Mouse (Mus musculus) adrenal gland (tissue): ENCODE data around the gene Treml1.
"Not testable (repeated sequence)": the region's sequence is repeated elsewhere in the genome, so short reads cannot be mapped to it uniquely, and the experiment has no call there.

Source experiments
- intact Hi-C: fragments of 180-260 bp; cut with DNase I; formaldehyde crosslinking; loops from one replicate; pipeline ENCODE4 v1.15.1; 2025
- long read RNA-seq, 2 experiments: library from polyadenylated mRNA; unstranded; transcript quantifications; one replicate each; pipeline ENCODE4 v2.0.0; 2020; ENCODE audit warnings: borderline replicate concordance in 1 of 2; ENCODE audit not compliant: insufficient replicate concordance in 1 of 2

The Treml1 gene
- long read RNA-seq, experiment 1 = 0 reads
- long read RNA-seq, experiment 2 = 0 reads

DNA sequence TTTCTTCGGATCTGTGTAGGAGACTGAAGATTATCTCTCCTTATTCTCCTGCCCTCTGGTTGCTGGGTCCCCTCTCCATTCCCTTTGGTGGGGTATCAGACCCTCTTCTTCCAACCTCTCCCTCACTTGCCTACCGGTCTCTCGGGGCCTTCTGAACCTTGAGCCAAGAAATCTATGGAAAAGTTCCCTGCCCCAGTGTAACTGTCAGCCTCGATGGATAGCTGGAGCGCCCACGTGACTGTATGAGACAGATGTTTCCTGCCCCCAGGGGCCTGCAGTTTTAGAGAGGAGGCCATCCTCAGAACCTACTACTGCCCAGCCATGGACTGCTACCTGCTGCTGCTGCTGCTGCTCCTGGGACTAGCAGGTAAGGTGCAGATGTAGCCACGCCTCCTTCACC, at the start of gene Treml1:
Treml1 (plus strand) TSS at position 301 of the 400 bp plus-strand sequence.
- intact Hi-C loops = no loop called here

DNA sequence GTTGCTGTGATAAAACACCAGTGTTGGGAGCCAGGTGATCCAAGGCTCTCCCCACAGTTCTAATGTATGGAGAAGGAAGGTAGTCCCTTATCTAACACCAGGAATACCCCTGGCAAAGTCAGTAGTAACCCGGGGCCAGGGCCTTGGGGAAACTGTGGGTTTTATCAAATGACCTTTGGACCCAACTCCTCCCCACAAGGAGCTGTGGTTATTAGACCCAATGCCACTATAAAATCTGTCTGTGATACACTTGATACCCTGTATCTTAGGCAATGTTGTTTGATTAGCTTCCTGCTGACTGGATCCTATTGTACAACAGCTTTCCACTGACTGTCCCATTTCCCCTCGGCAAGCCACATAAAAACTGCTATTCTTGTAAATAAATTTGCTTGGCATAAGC, 47.6 kb upstream of the Treml1 start:
- intact Hi-C loops = no loop called here

DNA sequence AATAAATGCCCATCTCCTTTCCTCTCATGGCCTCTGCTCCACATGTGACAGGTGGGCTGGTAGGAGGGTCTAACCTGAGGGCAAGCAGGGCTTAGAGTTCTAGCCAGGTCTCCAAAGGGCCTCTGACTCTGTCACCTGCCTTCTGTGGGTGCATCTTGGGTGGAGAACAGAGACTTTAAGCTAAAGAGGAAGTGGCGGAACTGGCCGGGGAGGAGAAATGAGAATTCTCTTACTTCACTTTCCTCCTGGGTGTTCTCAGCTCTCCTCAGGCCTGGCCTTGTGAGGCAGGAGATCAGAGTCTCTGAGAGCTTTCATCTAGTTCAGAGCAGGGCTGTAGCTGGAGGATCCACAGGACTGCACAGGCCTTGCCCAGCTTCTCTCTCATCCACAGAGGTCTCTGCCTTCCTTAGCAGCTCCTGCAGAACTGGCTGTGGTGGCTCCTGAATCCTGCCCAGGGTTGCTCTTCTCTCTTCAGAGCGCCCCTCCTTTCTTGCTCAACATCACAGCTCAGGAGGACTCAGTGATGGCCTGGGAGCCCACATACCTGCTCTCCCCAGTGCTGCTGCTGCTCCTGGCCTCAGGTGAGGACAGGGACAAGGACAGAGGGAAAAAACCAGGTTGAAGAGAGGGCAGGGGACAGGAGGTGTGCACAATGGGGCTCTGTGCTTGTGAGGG, 43.7 kb upstream of the Treml1 start, which contains the start of gene B430306N03Rik:
B430306N03Rik (plus strand) TSS at position 237 of the 675 bp plus-strand sequence.
- intact Hi-C loops = not testable (repeated sequence)

DNA sequence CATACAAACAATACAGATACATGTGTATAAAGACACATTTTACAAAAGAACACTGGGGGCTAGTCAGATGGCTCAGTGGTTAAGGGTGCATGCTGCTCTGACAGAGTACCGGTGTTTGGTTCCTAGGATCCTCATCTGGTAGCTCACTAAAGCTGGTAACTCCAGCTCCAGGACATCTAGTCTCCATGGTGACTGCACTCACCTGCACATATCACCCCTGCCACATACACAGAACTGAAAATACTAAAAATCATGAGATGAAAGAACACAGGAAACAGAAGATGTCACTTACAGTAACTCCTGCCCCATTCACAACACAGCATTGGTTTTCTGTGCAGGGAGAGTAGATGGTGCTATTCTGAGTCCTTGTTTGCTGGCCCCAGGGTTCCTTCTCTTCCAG, 41.0 kb upstream of the Treml1 start:
- intact Hi-C loops = no loop called here

DNA sequence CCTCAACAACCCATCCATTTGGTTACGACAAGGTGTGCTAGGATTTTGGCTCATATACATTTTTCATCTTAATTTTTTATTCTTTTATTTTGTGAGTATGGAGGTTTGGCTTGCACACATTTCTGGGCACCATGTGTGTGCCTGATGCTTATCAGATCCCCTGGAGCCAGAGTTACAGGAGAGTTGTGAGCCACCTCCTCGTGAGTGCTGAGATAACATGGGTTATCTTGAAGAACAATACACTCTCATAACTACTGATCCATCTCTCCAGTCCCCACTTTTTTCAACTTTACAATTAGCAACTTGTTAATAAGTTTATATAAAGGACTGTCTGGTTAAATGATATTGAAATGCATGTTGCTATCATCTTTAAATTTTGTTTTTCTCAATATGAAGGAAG, 38.4 kb upstream of the Treml1 start:
- intact Hi-C loops = no loop called here

DNA sequence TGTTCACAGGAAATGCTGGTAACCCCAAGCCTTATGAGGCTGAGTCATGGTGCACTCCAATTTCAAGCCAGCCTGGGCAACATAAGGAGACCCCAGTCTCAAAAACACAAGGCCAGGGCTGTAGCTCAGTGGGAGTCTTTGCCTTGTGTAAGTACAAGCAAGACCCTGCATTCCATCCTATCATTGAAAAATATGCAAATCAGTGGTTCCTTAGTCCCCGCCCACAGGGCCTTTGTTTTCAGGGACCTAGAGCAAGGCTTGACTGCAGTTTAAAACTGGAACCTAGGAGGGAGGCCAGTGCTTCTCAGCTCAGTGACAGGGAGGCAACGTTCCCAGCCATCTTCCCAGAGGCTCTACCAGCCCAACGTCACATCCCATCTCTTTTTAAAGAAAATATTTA, 36.5 kb upstream of the Treml1 start:
- intact Hi-C loops = no loop called here

DNA sequence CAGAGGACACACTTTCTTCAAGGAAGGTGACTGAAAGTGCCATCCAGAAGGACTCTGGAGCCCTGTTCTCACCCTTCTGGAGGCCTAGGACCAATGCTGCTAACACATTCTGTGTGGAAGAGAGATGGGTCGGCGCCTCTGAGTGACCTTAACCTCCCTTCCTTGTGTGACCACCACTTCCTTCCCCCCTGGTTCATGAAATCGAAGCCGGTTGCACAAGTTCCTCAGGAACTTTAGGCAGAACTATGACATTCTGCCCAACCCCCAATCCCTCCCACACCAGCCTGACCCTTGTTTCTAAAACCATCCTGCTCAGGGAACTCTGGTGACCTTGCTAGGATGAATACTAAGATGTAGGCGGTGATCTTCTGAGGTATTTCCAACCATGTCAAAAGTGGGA, 35.5 kb upstream of the Treml1 start:
- intact Hi-C loops = no loop called here

DNA sequence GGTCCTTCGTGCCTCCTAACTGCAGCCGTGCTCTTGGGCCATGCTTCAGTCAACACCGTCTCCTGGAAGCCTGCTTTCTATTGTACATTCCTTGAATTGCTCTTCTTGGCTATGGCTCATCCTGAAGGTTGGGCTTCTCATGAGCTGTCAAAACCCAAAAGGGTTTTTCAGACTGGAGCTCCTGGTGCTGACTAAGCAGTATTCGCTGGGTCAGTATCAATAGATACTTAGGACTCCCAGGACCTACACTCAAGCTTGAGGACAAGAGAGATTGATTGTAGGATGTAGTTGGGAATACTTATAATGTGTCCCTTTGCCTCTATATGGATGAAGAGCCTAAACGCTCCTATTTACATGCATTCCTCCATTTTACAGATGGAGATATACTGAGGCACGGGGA, 34.6 kb upstream of the Treml1 start:
- intact Hi-C loops = no loop called here

DNA sequence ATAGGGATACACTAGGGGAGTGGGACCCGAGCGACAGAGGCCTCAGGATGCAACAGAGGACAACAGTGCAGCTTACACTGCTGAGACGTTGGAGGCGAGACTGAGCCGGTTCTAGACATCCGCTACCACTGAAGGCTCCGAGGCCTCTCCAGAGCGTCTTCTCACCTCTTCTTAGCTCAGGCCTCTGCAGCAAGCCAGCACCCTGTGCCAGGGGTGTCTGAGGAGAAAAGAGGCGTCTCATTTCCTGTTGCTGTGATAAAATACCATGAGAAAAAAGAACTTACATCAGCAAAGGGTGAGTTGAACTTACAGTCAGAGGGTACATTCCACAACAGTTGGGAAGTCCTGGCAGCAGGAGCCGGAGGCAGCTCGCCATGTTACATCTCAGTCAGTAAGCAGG, 34.1 kb upstream of the Treml1 start:
- intact Hi-C loops = no loop called here

DNA sequence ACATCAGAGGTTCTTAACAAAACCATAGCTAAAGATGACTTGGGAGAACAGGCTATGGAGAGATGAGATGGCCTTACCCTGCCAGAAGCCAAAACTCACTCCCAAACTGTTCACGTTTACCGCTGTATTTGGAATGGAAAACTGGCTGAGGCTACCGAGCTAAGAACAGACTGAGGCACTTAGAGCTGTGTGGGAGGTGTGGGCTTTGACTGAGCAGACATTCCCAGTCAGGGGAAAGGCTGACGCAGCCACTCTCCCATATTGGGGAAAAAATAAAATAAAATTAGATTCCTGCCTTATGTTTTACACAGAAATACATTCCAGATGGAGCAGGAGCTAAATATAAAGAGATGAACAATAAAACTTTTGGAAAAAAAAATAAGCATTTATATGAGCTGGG, 33.1 kb upstream of the Treml1 start:
- intact Hi-C loops = no loop called here

DNA sequence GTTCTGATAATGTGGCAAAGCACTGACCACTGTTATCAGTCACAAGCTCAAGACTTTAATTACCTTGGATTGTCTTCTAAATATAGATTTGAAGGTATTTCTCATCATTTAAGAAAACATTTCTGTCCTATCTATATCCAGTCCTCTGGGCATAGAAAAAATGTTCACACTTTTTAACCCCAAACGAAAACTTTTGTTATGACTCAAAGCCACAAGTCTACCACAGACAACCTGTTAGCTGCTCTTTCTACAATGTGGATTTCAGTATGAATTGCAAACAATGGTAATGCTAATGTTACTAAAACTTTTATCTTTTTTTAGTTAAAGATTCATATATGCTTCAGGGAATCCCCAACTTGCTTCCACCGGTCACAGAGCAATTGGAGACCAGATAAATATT, 27.2 kb upstream of the Treml1 start:
- intact Hi-C loops = no loop called here

DNA sequence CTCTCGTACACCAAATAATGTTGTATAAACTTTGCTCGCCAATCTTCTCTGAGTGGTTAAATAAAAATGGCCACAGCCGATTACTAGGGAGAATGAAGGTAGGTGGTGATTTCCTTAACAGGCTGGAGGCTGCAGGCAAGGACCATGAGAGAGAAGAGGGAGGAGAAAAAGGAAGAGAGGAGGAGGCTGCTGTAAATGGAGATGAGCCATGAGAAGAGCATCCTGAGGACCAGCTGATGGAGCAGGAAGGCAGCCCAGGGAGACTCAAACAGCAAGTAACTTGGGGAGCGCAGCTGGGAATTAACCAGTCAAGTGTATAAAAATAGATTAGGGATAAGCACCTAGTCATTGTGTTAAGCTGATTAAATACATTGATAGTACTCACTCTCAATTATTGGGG, 25.5 kb upstream of the Treml1 start:
- intact Hi-C loops = no loop called here

DNA sequence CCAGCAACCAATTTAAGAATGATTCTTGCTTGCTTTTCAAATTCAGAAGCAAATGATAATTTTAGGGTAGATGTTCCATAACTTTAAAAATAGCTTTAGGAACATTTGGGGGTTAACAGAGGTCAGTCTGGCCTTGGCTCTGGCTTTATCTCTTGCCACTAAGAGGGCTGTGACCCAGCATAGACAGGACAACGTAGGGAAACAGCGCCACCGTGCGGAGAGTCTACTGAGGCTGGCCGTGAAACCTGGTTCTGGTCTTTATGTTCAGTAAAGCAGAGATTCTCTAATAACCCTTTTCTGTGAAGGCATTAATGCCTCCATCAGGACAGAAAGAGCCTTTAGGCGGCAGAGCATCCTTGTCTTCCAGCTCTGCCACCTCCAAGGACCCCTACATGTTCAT, 22.9 kb upstream of the Treml1 start:
- intact Hi-C loops = loop anchor here (1.0 to 5.0 kb wide), 3 partner anchors 62 to 225 kb away; no protein-coding TSS in a partner anchor

DNA sequence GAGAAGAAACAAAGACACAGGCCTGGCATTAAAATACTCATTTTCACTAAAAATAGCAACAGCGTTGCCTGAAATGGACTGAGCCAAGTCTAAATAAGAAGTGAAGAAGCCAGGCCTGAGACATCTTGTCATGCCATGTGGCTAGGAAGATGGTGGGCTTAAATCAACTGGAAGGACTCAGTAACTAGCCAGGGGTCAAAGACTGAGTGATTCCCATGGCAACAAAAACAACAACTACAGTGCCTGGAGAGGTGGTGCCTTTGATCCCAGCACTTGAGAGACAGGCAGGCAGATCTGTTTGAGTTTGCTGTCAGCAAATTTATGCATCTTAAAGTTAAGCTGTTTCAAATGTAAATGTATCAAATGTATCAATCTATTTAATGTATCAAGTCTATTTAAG, 19.4 kb upstream of the Treml1 start:
- intact Hi-C loops = no loop called here

DNA sequence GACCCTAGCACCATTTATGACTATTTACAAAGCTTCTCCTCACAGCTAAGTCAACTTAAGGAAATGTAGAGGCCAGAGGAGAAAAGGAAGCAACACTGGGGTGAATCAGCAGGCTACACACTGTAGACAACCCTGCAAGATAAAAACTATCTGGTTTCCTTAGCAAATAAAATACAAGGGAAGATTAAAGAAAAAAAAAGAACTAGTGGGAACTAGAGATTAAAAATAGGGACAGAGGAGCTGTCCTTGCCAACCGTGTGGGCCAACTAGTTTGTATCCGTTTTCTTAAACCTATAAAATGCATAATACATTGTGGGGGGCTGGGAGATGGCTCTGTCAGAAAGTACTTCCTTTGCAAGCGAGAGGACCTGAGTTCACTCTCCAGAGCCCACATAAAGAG, 17.8 kb upstream of the Treml1 start:
- intact Hi-C loops = no loop called here

DNA sequence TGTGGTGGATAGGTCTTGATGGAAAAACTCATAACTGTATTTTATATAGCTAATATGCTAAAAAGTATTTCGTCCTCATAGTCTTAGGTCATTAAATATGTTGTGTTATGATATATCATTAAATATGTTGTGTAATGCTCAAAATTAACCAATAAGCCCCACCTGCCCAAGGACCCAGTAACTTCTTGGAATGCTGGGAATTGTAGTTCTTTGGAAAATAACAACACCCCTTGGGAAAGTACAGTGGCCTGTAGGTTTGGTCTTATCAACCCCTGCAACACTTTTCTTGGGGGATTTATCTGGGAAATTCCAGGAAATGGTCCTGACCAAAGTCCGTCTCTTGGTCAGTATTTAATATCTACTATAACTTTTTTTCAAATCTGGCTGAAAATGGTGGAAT, 16.7 kb upstream of the Treml1 start:
- intact Hi-C loops = no loop called here

DNA sequence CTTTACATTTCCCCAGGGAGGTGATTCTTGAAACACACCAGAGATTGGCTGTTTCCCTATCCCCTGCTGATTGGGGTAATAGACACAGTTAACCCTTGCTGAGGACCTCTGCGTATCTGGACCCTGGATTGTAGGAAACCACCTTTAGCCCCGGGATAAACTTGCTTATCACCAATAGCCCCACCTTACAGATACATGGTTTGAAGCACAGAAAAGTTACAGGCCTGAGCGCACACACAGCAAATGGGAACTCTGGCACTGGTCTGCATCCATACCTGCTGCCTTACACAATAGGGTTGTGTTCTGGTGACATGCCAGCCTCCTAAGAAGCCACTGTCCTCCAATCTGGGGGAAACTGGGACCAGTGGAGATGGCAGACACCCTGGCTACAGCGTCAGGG, 13.9 kb upstream of the Treml1 start:
- intact Hi-C loops = no loop called here

DNA sequence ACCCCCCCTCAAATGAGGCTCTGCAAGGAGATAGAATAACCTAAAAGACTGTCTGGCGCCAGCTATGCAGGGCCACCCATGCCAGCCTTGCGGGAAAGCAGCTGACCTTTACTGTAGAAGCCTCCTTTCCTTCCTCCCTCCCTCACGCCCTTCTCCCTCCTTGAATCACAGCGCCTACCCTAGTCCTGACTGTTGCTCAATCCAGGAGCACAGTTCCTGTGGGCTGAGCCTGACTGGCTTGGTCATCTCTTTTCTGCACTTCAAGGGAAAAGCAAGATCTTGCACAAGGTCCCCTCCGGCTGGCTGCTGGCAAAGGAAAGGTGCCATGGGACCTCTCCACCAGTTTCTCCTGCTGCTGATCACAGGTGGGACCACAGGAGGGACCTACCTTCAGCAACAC, 13.5 kb upstream of the Treml1 start, which contains the start of gene Trem2:
Trem2 (plus strand) TSS at position 171 of the 400 bp plus-strand sequence.
- intact Hi-C loops = no loop called here

DNA sequence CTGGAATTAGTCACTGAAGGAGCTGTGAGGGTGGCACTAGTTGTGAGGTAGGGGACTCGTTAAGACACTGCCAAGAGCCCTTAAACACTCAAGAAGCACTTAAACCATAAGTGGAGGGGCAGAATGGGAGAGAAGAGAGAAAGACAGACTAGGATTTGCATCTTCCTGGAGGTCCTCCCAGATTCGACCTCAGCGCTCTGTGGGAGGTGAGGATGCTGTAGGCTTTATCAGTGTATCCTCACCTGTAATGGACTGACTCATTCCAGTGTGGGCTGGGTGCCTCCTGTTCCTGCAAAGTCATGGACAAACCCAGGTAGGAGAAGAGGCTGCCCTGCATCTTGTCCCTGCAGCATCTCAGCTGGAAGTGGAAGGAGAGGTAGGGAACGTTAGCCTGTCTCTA, 12.9 kb upstream of the Treml1 start:
- intact Hi-C loops = no loop called here

DNA sequence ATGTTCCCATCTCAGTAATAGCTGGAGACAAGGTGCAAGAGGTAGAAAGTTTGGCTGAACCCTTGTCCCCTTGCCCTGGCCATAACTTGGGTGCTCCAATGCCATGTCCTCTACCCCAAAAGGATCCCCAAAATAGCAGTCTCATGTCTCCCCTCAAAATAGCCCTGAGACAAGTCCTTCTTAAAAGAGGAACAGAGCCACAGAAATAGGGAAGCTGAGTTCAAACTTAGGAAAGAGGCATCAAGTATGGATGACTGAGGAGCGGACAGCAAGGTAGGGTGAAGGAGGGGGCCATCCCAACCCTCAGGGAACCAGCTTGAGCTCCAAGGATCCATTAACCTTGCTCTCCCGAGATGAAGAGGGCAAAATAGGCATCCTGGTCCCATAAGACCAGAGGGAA, 12.4 kb upstream of the Treml1 start:
- intact Hi-C loops = no loop called here

DNA sequence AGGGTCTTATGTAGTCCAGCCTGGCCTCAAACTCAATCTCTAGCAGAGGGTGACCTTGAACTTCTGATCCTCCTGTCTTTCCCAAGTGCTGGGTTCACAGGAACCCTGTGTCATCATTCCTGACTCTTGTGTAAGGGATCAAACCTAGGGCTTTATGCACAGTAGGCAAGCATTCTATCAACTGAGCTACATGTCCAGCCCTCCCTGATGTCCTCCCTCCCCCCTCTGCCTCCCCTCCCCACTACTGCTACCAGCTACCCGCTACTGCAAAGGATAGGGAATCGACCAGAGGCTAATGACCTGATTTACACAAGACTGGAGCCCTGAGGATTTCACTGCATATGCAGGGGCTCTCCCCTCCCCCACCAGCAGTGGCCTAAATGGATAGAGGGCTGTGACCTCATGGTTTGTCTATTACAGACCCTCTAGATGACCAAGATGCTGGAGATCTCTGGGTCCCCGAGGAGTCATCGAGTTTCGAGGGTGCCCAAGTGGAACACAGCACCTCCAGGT, 9.0 kb upstream of the Treml1 start:
- intact Hi-C loops = no loop called here

DNA sequence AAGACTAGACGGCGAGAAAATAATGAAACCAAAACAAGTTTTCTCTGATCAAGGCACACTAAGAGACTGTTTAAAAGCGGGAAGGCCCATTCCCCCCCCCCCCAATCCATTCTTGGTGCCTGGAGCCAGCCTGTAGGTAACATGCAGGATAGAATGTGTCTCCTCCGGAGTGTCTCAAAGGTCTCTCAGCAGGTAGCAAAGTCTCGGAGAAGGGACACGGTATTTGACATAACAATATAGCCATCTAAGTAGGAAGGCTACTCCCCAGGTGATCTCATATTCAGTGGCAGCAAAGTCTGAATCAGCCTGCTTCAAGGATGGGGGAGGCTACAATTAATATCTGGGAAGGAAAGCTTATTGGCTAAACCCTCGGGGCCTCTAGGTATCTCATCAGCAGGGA, 6.7 kb upstream of the Treml1 start:
- intact Hi-C loops = not testable (repeated sequence)

DNA sequence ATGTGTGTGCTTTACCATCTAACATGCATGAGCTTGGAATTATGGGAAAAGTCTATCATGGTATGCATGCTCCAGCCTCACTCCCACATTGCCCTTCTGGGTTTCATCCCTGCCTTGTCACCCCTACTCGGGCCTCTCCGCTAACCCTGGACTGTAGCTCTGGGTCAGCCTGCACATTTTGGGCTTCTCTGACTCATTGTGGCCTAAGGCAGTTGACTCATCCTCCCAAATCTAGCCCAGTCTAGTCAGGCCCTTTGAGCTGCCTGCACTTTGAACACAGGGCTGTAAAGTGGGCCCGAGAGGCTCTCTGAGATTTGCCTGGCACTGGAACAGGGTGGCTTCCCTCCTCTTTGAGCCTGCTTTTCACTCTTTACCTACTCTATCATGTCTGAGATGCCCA, 3.9 kb upstream of the Treml1 start:
- intact Hi-C loops = no loop called here
